Mouse (Mus musculus): ENCODE measurements at regions not wholly inside any gene's neighbourhood (a gene's known extent, or its start where the extent isn't known, plus 50 kb on each side); places are given as distances from the start of the nearest gene placed in this dataset.
A peak's percentile ranks its signal among the peaks of the same experiment; 100 is the strongest.

GRCm38 (mm10) chr8:29460119-29460518 lies 2012.6 kb downstream of the Poteg start:
- DNase-seq, result no peak

- DNase-seq, result no peak
Observed at GRCm38 (mm10) chr8:29492931-29493330, 2045.5 kb downstream of the Poteg start.

- no peak for DNase-seq
Observed at GRCm38 (mm10) chr8:29527327-29527726, 2079.9 kb downstream of the Poteg start.

- peak; percentile 4 for DNase-seq
Observed at GRCm38 (mm10) chr8:29531565-29531964, 2084.1 kb downstream of the Poteg start.

- no peak for DNase-seq
Observed at GRCm38 (mm10) chr8:29538016-29538415, 2090.5 kb downstream of the Poteg start.

- DNase-seq, result no peak
Observed at GRCm38 (mm10) chr8:29539856-29540255, 2092.4 kb downstream of the Poteg start.

GRCm38 (mm10) chr8:29544142-29544541 lies 2096.7 kb downstream of the Poteg start:
- DNase-seq, result no peak

- no peak for DNase-seq
Observed at GRCm38 (mm10) chr8:29585671-29586070, 2138.2 kb downstream of the Poteg start.

GRCm38 (mm10) chr8:29594129-29594528 lies 2146.7 kb downstream of the Poteg start:
- DNase-seq, result no peak

GRCm38 (mm10) chr8:29614098-29614497 lies 2166.6 kb downstream of the Poteg start:
- peak; percentile 5 for DNase-seq

- no peak for DNase-seq
Observed at GRCm38 (mm10) chr8:29661616-29662015, 2214.1 kb downstream of the Poteg start.

- DNase-seq, result no peak
Observed at GRCm38 (mm10) chr8:29675870-29676269, 2228.4 kb downstream of the Poteg start.

- no peak for DNase-seq
Observed at GRCm38 (mm10) chr8:29683340-29683739, 2235.9 kb downstream of the Poteg start.

- no peak for DNase-seq
Observed at GRCm38 (mm10) chr8:29686594-29686993, 2239.1 kb downstream of the Poteg start.

GRCm38 (mm10) chr8:29695698-29696097 lies 2248.2 kb downstream of the Poteg start:
- DNase-seq, result peak; percentile 7
